Mouse (Mus musculus): ENCODE measurements at regions not wholly inside any gene's neighbourhood (a gene's known extent, or its start where the extent isn't known, plus 50 kb on each side); places are given as distances from the start of the nearest gene placed in this dataset.

DNA sequence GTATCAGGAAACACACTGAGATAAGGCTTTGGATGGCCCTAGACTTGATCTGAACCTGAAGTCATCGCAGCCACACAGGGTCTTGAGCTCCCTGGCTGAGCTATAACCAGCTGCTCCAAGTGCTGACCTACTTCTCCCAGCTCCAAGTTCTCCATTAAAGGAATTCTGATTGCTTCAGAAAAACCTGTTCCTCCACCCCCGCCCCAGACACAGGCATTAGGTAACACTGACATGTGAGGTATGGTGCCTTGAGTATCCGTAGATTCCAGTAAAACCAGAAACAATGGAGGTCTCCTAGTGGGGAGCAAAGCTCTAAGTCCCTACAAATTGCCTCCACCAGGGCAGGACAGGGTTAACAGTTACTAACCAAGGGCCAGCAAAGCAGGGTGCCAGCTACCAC, 129.4 kb upstream of the Topaz1 start:
- in situ Hi-C loops (cut with MboI, MseI), result no loop called here

DNA sequence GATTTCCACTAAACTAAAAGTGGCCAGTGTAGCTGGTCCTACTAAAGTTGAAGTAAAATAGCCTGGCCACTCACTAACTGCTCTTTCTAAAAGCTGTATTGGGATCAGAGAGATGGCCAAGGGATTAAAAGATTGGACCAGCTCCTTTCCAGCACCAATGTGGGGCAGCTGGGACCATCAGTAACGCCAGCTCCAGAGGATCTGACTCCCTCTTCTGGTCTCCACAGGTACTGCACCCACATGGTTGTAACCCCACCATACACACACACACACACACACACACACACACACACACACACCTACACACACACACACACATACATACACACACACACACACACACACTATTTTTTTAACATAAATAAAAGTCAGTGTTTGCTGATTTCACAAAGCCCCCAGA, 122.1 kb upstream of the Topaz1 start:
- in situ Hi-C loops (cut with MboI, MseI), result no loop called here

DNA sequence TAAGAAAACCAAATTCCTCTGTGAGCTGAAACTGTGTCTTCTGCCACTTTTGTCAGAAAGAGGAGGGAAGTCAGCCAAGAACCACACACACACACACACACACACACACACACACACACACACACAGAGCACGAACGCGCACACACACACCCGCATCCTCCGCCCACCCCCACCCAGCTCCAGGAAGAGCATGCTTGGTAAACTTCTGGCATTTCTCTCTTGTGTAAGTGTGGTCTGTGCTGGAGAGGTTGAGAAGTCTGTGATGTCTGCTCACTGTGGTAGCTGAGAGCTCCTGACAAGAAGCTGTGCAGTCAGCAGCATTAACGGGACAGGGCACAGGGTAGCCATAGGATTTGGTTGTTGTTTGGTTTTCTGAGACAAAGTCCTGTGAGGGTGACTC, 120.8 kb upstream of the Topaz1 start:
- in situ Hi-C loops (cut with MboI, MseI), result no loop called here

DNA sequence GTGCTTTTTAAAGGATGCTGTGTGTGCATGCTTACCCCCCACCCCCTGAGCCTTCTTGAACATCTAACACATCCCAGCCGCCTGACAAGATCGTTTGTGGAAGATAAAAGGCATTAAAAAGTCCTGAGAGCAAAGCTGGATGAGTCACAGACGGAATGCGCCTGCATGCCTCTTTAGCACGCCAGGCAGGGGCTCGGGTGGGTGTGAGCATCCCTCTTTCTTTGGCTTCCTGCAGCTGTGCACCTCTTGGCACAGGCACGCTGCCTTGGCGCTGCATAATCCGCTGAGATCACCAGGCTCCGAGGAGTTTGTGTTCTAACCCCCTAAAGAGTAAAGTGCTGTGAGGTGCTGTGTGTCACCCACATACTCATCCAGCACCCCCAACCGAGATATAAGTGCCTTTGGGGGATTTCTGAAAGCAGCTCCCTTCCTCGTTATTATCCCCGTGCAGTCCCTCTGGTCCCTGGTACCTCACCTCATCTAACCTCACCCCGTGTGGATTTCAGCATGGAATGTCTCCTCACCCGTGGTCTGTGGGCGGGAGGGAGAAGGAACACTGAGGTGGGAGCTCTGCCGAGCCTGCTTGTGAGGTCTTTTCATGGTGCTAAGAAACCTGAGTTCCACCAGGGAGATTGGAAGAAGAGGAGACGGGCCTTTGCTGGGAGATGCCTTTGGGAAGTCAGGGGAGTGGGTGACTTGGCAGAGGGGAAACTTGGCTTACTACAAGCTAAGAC, 117.8 kb upstream of the Topaz1 start:
- in situ Hi-C loops (cut with MboI, MseI), result no loop called here

DNA sequence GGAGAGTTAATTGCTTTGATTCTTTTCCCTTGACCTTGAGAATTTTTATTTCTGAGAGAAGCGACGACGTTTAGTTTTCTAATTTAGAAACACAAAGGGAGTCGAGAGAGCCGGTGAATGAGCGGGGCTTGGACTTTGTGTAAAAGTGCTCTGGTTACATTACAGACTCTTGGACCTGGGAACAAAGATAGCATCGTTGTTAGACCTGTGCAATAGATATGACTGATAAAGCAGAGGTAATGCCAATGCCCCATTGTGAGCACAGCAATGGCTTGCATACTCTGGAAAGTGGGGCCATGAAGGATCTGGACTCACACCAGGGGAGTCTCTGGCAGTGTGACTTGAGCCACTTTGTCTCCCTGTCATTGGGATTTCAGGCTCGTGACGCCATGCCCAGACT, 115.4 kb upstream of the Topaz1 start:
- in situ Hi-C loops (cut with MboI, MseI), result no loop called here

DNA sequence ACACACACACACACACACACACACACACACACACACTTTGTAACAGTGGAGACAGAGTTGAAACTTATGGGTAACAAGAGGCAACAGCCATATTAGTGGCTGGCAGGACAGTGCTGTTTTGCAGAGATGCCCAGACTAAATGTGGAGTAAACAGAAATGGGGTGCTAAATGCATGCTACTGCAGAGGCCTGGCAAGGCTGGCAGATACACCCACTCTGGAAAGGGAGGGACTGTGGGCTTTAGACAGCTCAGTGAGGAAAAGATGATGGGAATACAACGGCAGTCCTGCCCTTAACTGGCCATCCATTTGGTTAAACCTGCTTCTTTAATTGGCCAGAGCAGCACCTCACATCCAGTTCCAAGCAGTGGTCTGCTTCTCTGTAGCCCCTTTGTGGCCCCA, 113.7 kb upstream of the Topaz1 start:
- in situ Hi-C loops (cut with MboI, MseI), result no loop called here

DNA sequence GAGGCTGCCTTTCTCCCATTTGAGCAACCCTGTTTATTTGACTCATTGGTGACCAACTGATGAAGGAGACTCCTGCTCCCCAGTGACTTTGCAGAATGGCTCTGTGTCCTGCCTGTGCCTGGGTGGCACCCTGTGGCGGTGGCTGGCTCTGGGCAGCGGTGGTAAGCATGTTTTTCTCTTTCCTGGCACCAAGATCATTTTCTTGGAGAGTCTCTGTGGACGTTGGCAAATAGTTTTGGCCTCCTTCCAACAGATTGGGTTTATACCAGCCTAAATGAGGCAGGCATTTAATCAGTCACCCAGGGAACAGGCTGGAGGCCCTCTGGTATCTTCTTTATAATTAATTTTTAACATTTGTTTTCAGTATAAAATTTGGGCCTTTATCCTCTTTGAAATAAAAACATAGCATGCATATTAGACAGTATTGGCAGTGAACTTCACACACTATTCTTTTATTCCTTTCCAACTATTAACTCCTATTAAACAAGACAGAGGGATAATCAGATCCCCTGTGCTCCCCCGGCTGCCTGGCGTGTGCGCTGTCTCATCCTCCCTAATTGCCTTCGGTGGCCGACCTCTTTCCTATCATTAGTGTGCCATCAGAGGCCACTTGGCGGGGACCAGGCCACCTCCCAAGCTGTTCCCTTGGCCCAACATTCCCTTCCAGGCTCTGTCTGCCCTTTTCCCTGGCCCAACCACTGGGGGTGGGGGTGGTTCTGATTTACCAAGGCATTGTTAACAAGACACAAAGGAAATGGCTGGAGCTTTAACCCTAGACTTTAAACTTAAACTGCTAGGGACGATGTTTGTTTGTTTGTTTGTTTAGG, 111.8 kb upstream of the Topaz1 start:
- in situ Hi-C loops (cut with MboI, MseI), result no loop called here

DNA sequence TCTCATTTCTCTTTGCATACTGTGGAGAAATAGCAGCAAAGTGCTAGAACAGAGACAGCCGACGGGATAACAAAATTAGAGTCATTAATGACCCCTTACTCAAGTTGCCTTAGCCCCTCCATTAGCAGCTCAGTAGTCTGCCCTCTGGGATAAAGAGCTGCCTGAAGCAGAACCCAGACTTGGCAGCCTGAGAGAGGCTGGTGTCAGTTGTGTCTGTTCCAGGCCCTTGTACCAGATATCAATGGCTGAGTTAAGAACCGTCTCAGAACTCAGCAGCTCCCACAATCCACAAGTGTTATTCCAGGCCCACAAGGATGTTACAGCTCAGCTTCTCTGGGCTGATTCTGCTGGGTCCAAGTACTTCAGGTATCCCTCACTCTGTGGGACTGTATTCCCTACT, 109.6 kb upstream of the Topaz1 start:
- in situ Hi-C loops (cut with MboI, MseI), result no loop called here

DNA sequence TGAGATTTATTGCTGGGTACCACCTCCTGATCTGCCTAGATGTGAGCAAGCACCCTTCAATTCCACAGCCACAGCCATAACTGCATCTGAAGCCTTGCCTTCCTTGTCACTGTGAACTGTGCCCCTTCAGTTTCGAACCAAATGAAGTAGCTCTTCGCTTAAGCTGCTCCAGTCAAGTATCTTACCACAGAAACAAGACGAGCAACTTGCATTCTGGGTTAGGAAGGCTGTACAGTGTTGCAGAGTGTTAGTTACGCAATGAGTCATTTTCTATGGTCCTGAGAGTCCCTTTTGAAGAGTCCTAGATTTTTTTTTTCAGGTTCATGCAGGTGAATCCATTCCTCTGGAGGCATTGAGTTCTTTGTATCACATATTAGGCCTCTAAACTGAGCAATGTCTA, 107.9 kb upstream of the Topaz1 start:
- in situ Hi-C loops (cut with MboI, MseI), result no loop called here

DNA sequence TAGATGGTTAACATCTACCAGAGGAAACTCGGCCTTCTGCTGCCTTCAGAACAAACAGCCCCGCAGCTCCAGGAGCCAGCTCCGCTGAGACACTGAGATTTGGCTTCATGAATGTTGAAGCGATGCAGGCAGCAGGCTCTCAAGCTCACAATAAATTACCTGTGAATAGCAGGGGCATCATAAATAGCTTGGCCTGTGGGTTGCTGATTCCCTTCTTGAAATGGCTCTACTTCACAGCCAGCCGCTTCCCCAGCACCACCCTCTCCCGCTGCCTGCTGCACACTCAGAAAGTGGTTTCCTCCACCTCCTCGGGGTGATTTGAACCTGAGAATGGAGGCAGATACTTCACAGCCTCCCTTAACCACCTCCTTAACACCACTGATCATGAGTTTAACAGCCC, 104.2 kb upstream of the Topaz1 start:
- in situ Hi-C loops (cut with MboI, MseI), result loop anchor here (10.0 kb wide), 1 partner anchor 1612 kb away; no protein-coding TSS in a partner anchor

DNA sequence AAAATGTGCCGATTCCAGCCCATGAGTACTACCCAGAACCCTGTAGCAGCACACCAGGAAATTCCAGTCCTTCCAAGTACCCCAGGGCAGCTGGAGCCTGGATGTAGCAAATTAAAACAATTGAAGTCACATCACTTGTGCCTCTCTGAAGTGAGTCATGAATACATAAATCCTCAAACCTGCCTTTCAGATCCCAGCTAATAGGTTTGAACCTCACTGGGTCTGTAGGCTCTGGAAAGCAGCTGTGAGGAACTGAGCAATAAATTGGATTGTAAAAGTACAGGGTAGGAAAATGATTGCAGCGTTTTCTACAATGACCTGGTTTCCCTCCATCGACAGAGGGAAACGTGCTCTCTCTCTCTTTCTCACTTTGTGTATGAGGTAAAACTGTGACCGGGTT, 101.6 kb upstream of the Topaz1 start:
- in situ Hi-C loops (cut with MboI, MseI), result loop anchor here (10.0 kb wide), 1 partner anchor 1609 kb away; no protein-coding TSS in a partner anchor

DNA sequence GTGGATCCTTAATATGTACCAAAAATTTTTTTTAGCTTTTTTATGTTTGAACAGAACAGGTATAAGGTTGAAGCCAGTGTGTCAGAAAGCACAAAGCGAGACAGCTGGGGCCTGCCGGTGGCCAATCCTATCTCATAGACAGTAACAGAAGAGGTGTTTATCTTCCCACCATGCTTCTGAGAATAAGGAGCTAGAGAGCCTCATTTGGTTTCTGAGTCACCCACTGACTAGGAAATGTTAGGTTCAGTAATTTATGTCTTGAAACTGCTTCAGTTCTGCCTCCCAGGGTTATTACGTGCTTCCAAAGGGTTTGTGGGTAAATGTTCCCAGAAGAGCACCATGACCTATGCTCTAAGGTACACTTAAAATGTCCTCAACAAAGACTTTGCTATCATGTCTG, 96.3 kb upstream of the Topaz1 start:
- in situ Hi-C loops (cut with MboI, MseI), result no loop called here

DNA sequence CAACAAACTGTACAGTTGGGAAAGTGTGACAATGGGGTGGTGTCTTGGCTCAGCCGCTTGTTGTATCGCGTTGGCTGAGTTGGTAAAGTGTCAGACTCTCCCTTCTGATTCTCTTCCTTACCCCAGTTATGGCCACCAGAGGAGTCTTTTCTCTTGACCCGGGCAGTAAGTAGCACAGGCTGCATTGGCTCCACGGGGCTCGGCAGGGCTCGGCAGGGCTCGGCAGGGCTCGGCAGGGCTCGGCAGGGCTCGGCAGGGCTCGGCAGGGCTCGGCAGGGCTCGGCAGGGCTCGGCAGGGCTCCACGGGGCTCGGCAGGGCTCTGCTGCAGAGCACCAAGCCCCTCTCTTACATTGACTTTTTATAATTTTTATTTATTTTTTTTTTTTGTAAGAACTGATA, 91.6 kb upstream of the Topaz1 start:
- in situ Hi-C loops (cut with MboI, MseI), result no loop called here

DNA sequence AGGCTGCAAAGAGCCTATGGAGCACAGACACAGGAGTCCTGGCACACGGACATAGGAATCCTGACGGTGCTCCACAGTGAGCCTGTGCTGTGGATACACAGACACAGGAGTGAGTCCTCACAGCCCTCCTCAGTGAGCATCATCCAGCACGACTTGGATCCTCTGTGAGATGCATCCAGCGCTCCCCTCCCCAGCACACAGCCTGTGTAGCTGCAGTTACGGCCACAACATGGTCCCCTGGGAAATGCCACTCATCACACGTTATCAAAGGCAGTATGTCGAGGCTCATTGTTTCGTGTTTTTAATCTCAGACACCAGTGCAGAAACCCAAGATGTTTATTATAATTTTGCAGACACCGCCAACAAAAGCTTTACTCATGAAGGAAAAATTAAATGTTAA, 87.1 kb upstream of the Topaz1 start:
- in situ Hi-C loops (cut with MboI, MseI), result no loop called here

DNA sequence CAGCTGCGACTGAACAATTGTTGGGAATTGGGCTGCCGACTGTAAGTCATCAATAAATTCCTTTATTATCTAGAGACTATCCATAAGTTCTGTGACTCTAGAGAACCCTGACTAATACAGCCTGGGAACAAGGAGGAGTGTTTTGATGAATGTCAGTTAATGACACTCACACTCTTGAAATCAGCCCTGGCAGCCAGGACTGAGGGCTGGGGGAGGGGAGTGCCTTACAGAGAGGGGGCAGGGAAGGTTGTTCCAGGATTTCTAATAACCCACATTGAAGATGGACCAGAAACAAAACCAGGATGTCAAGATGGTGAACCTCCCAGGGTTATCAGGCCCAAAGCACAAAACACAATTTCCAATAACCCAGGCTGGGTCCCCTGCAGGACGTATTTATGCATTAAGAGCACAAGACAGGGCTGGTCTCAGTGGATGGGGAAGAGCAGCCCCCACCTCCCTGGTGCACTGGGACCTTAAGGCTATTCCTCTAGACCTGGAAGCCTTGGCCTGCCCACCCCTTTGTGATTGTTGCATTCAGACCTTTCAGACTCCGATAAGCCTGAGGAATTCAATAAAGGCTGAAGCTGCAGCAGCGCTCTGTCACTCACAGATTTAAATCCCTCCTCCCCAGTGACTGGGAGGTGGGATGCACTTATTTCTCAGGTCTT, 80.0 kb upstream of the Topaz1 start:
- in situ Hi-C loops (cut with MboI, MseI), result no loop called here

DNA sequence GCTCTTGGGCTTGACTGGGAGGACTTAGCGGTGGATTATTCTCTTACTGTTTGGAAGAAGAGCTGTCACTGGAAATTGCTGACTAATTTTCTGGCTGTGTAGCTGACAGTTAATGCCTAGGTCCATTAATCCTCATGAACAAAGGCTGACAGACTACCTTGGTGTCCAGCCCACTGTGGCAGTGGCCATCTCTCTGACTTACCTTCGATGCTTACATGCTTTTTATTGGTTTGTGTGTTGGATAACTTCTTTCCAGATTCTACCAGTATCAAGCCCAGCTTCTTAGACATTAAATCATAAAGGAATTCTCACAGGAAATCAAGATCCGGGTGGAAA, 79.5 kb upstream of the Topaz1 start:
- in situ Hi-C loops (cut with MboI, MseI), result no loop called here

DNA sequence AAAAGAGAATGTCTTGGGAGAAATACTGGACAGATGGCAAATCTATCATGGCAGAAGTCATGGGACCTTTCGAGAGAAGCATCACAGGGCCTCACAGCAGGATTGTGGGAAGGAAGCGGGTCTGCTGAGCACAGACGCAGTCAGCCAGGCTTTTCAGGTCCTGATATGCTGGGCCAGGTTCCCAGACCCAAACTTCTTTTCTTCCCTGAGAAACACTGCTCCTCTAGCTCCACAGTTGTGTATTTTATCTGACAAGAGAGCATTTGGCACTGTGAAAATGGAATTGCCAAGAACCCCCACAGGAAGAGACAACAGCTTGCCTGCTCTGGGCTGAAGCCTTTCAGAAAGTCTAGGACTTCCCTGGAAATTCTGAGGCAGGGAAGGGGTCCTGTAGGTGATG, 73.4 kb upstream of the Topaz1 start:
- in situ Hi-C loops (cut with MboI, MseI), result no loop called here

DNA sequence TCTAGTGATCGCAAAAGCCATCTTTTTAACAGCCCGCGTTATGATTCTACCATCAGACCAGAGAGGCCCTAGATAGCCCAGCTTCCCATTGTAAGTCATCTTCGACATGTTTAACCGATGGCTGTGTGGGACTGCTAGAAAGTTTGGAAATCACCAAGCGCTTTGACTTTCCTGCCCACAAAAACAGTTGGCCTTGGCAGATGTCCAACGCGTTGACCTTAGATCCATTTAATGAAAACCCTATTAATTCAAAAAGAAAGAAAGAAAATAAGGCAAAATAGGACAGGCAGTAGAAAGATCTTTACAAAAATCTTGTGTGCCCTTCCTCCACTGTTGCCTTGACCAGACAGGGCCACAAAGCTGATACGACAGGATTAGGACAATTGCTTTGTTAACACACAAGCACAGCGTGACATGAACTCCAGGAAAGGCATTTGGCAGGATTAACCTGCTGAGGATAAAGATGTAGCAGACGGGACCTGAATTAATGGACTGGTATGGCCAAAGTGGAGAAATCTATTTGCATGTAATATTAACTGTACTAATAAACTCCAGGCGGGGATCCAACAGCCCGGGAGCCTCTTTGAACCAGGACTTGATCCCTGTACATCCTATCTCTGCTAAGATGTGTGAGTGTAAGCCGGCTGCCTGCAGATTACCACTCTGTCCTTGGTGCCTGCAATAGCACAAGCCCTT, 69.0 kb upstream of the Topaz1 start:
- in situ Hi-C loops (cut with MboI, MseI), result loop anchor here (5.0 kb wide), 1 partner anchor 44 kb away; no protein-coding TSS in a partner anchor

DNA sequence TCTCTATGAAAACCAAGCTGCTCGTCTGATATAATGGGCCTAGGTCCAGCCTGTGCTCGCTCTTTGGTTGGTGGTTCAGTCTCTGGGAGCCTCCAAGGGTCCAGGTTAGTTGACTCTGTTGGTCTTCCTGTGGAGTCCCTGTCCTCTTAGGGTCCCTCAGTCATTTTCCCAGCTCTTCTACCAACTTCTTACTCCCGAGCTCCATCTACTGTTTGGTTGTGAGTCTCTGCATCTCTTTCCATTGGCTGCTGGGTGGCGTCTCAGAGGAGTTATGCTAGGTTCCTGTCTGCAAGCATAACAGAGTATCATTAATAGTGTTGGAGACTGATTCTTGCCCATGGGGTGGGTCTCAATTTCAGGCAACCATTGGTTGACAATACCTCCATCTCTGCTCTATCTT, 60.0 kb upstream of the Topaz1 start:
- in situ Hi-C loops (cut with MboI, MseI), result no loop called here

DNA sequence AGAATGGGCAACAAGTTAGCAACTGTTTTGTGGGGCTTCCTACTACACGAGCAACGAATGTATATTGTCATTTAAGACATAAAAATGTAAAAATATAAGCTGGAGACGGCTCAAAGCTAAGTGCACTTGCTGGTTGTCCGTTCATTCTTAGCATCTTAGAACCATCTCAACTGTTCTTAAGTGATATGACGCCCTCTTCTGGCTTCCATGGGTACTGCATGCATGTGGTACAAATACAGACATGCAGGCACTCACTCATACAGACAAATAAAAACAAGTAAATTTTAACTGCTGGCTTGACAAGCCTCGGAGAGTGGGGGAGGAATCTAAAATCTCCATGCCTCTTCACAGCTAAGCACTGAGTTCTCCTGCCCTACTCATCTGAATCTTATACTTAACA, 55.3 kb upstream of the Topaz1 start:
- in situ Hi-C loops (cut with MboI, MseI), result no loop called here

DNA sequence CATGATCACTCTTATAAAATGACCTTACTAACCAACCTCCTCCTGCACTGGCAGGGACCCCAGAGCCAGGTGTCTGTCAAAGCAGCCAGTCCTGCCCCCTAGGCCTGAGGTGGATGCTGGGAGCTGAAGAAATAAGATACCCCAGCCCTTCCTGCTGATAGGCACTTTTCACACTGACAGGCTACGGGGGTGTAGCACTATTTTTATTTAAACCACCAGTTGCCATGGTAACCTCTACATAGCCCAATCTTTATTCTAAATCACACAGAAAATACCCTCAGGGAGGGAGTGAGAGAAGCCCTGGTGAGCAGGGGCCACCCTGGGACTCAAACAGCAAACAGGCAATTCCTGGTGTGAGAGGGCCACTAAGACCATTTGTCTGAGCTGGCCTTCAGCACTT, 51.4 kb upstream of the Topaz1 start:
- in situ Hi-C loops (cut with MboI, MseI), result no loop called here
